Mouse (Mus musculus) liver, adult 2 months (tissue): Measurements from ENCODE around the gene Asb1.

Source experiments
- CTCF ChIP-seq: fragments of 200-500 bp; IDR thresholded peaks from 2 replicates; pipeline ENCODE4 v1.5.1; 2011; ENCODE audit warnings: low read depth, low read length, control low read depth
- POLR2A ChIP-seq: fragments of 200-500 bp; IDR thresholded peaks from 2 replicates; pipeline ENCODE4 v1.6.1; 2011; ENCODE audit warnings: low read length, control low read depth; ENCODE audit not compliant: insufficient read depth; ENCODE audit errors: extremely low read depth

- TF ChIP-seq POLR2A (no peak), CTCF (no peak)
These were observed 55.2 kb downstream of the Asb1 start for GRCm38 (mm10) chr1:91595521-91596020.
